Mouse (Mus musculus): ENCODE measurements around the gene Gm10447.

The Gm10447 gene

DNA sequence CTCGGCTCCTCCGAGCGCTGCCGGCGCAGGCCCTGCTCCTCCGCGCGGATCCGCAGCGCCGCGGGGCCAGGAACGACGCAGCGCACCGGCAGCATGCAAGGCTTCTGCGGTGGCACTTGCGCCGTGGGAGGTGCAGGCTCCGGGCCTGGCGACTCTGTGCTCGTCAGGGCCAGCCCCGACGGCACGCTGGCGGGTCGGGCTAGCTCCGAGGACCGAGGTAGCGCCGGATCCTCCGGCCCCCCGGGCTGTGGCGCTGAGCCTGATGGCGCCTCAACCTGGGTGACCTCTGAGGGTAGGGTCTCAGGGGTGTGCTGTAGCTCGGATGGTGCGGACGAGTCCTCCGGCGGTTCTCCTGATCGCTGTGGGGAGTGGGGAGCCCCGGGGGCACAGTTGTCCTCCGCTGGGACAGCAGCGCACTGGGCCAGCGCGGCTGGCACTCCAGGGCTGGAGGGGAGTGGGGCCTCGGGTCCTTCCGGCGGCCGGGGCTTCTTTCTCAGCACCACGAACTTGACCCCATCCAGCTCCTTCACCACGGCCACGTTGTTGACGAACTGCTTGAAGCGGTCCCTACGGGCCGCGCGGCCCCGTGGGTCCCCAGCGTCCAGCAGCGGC, 22.4 kb upstream of the Gm10447 start:
- DNase-seq (ENCODE audit: low read depth in 2 of 2, low spot score in 2 of 2): no peak

- no peak for DNase-seq (ENCODE audit: low read depth in 2 of 2, low spot score in 2 of 2)
Measured at GRCm38 (mm10) chr11:53478383-53479170, 21.7 kb upstream of the Gm10447 start.

GRCm38 (mm10) chr11:53477833-53478232, 20.9 kb upstream of the Gm10447 start:
- no peak for DNase-seq (ENCODE audit: low read depth in 2 of 2, low spot score in 2 of 2)

DNA sequence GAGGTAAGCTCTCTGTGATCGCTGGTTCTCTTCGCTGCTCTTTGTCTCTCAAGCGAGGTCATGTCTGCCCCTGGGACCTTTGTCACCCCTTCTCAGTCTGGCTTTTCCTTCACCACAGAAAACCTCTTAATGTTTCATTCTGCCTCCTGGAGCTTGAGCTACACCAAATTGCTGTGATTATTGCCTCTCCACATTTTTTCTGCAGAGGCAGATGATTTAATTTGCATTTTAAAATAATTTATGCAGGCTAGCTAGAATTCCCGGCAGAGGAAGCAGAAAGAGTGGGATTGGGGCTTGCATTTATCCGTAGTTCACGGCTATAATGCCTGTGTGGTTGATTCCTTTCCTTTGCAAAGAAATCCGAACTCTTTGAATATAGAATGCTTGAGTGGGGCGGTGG, 18.7 kb upstream of the Gm10447 start:
- no peak for DNase-seq (ENCODE audit: low read depth in 2 of 2, low spot score in 2 of 2)

GRCm38 (mm10) chr11:53472709-53473108, 15.8 kb upstream of the Gm10447 start:
- no peak for DNase-seq (ENCODE audit: low read depth in 2 of 2, low spot score in 2 of 2)

GRCm38 (mm10) chr11:53469968-53470695, 13.2 kb upstream of the Gm10447 start, which contains the start of gene Gm9837:
Gene Gm9837, minus strand, starts transcription at chr11:53470479.
- peak; percentile 72 to 85 for DNase-seq (ENCODE audit: low read depth in 2 of 2, low spot score in 2 of 2)

DNA sequence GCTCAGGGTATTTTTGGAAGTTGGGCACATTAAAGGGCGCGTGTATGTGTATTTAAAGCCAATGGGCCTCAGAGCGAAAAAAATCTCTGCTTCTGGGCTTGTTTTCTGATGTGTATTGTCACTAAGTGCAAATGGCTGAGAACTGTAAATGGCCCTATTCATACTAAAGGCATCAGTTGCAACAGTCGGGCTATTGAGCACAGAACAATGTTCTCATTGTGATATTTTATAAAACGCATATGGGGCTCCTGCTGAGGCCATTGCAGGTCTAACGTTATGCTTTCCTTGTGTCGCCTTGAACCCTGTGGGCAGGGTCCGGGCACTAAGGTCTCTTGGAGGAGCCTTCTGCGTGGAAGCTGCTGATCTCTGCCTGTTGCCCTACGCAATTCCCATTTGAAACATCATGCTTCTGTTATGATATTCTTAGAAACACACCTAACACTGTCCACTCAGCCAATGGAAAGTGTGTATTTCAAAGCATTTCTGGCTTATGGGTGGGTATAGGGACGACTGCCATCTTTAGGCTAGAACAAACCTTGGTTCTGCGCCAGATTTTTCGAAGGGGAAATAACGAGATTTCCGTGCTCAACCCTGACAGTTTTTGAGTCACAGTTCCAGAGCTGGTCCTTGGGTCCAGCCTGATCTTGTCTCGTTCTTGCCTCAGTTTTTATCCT, 12.5 kb upstream of the Gm10447 start:
- no peak for DNase-seq (ENCODE audit: low read depth in 2 of 2, low spot score in 2 of 2)

DNA sequence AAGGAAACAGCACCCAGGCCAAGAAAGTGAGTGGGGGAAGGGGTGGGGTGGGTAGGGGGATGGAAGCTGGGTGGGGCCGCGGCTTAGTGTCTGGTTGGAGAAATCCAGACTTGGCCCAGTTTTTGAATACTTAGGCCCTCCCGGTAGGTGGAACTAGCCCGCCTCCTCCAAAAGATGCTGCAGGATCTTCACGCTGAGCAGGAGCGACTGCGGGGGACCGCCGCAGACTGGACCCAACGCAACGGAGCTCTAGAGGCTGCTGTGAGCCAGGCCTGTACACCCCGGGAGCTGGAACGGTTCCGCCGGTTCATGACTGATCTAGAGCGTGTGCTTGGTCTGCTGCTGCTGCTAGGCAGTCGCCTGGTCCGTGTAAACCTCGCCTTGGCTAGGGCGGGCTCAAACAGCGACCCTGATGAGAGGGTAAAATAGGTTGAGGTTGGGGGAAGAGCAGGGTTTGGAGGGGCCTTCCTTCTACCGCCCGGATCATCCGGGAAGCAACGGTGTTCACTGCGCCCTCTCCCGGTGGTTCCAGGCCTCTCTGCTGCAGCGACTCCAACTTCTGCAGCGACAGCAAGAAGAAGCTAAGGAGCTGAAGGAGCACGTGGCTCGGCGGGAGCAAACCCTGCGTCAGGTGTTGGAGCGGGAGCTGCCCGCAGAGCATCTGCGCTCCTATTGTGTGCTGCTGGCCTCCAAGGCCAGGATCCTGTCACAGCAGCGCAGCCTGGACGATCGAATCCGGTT, 9.5 kb upstream of the Gm10447 start:
- no peak for DNase-seq (ENCODE audit: low read depth in 2 of 2, low spot score in 2 of 2)

GRCm38 (mm10) chr11:53463551-53464424, 6.9 kb upstream of the Gm10447 start:
- no peak for DNase-seq (ENCODE audit: low read depth in 2 of 2, low spot score in 2 of 2)

- no peak for DNase-seq (ENCODE audit: low read depth in 2 of 2, low spot score in 2 of 2)
Measured at GRCm38 (mm10) chr11:53461727-53462126, 4.8 kb upstream of the Gm10447 start.

- DNase-seq (ENCODE audit: low read depth in 2 of 2, low spot score in 2 of 2): no peak
Measured at GRCm38 (mm10) chr11:53460192-53460591, 3.3 kb upstream of the Gm10447 start.

GRCm38 (mm10) chr11:53458996-53459395, 2.1 kb upstream of the Gm10447 start:
- no peak for DNase-seq (ENCODE audit: low read depth in 2 of 2, low spot score in 2 of 2)

- DNase-seq (ENCODE audit: low read depth in 2 of 2, low spot score in 2 of 2): no peak
Measured at GRCm38 (mm10) chr11:53457372-53457954, 553 bp upstream of the Gm10447 start.

- DNase-seq (ENCODE audit: low read depth in 2 of 2, low spot score in 2 of 2): no peak
Measured at GRCm38 (mm10) chr11:53453031-53453430, 3.9 kb downstream of the Gm10447 start.

GRCm38 (mm10) chr11:53452396-53452795, 4.5 kb downstream of the Gm10447 start:
- DNase-seq (ENCODE audit: low read depth in 2 of 2, low spot score in 2 of 2): no peak

GRCm38 (mm10) chr11:53451361-53451760, 5.5 kb downstream of the Gm10447 start:
- no peak for DNase-seq (ENCODE audit: low read depth in 2 of 2, low spot score in 2 of 2)

GRCm38 (mm10) chr11:53450070-53450705, 6.7 kb downstream of the Gm10447 start:
- peak in 1 of 2 experiments; percentile 15 for DNase-seq (ENCODE audit: low read depth in 2 of 2, low spot score in 2 of 2)

GRCm38 (mm10) chr11:53448529-53448928, 8.4 kb downstream of the Gm10447 start:
- DNase-seq (ENCODE audit: low read depth in 2 of 2, low spot score in 2 of 2): no peak

- no peak for DNase-seq (ENCODE audit: low read depth in 2 of 2, low spot score in 2 of 2)
Measured at GRCm38 (mm10) chr11:53447996-53448395, 8.9 kb downstream of the Gm10447 start.
